Mouse (Mus musculus) CH12.LX (cell line): ENCODE measurements around the gene Med8. TPM values are rescaled to one million over a fixed set of nuclear protein-coding genes. Genes with fewer than 3 reads are reported as not detected.

ENCODE experiments used
- DNase-seq: peaks from one replicate; pipeline ENCODE4 v3.0.0-alpha.2; 2013; ENCODE audit errors: extremely low read depth
- H3K27ac ChIP-seq: 2 replicates; pipeline ENCODE4 v1.5.1; 2012; ENCODE audit warnings: low read depth, mild to moderate bottlenecking, control low read depth, moderate library complexity; ENCODE audit not compliant: insufficient read depth
- H3K27me3 ChIP-seq: replicated peaks from 2 replicates; pipeline ENCODE3; 2012; ENCODE audit warnings: inconsistent platforms
- H3K36me3 ChIP-seq, 2 experiments: replicated peaks in 1 of 2; 2 replicates each; pipeline versions ENCODE3 to v1.6.1; 2012; ENCODE audit warnings: inconsistent platforms in 1 of 2, low read length in 1 of 2, mild to moderate bottlenecking in 1 of 2, mixed read lengths in 1 of 2, moderate library complexity in 1 of 2; ENCODE audit not compliant: control insufficient read depth in 1 of 2, insufficient read depth in 1 of 2
- H3K4me1 ChIP-seq, 2 experiments: 2 replicates each; pipeline ENCODE4 v1.6.1; 2012; ENCODE audit warnings: inconsistent platforms in 1 of 2, moderate library complexity in 1 of 2; ENCODE audit not compliant: insufficient read depth in 2 of 2, control insufficient read depth in 1 of 2
- H3K4me2 ChIP-seq: 2 replicates; pipeline ENCODE4 v1.6.1; 2012; ENCODE audit warnings: low read depth, mild to moderate bottlenecking, control low read depth; ENCODE audit not compliant: poor library complexity, insufficient read depth, severe bottlenecking
- H3K4me3 ChIP-seq, 3 experiments: fragments of 150-350 bp in 1 of 3; sonication (generic) in 1 of 3; replicated peaks in 1 of 3; 2 replicates each; pipeline versions ENCODE3 to v1.5.1; 2011 to 2012; ENCODE audit warnings: low read depth in 2 of 3, low read length in 2 of 3, mild to moderate bottlenecking in 2 of 3, moderate library complexity in 2 of 3, control low read depth in 1 of 3, improper control_type of control experiment in 1 of 3, inconsistent platforms in 1 of 3, mixed read lengths in 1 of 3; ENCODE audit not compliant: poor library complexity in 1 of 3
- H3K79me2 ChIP-seq: replicated peaks from 2 replicates; pipeline ENCODE4 v1.6.1; 2012; ENCODE audit warnings: mild to moderate bottlenecking, moderate library complexity; ENCODE audit not compliant: control insufficient read depth, poor library complexity, insufficient read depth, severe bottlenecking; ENCODE audit errors: extremely low read depth
- H3K9ac ChIP-seq: 2 replicates; pipeline ENCODE4 v1.6.1; 2012; ENCODE audit warnings: low read depth, mild to moderate bottlenecking, control low read depth, moderate library complexity; ENCODE audit not compliant: insufficient read depth
- H3K9me3 ChIP-seq: replicated peaks from 2 replicates; pipeline ENCODE3; 2012; ENCODE audit warnings: low read length, inconsistent platforms, mixed read lengths
- CHD1 ChIP-seq: IDR thresholded peaks from 2 replicates; pipeline ENCODE4 v1.6.1; 2012; ENCODE audit warnings: low read depth, low read length, improper control_type of control experiment, inconsistent platforms
- CHD2 ChIP-seq: IDR thresholded peaks from 2 replicates; pipeline ENCODE4 v1.6.1; 2011; ENCODE audit warnings: low read length, improper control_type of control experiment
- CTCF ChIP-seq, 2 experiments: IDR thresholded peaks in 1 of 2; conservative IDR thresholded peaks in 1 of 2; 2 replicates each; pipeline ENCODE4 v1.5.1; 2011 to 2012; ENCODE audit warnings: low read depth in 2 of 2, low read length in 2 of 2, improper control_type of control experiment in 1 of 2, inconsistent platforms in 1 of 2, mild to moderate bottlenecking in 1 of 2, moderate library complexity in 1 of 2
- E2F4 ChIP-seq: IDR thresholded peaks from 2 replicates; pipeline ENCODE4 v1.6.1; 2011; ENCODE audit warnings: low read depth, low read length, improper control_type of control experiment; ENCODE audit not compliant: insufficient replicate concordance
- ELF1 ChIP-seq: IDR thresholded peaks from 2 replicates; pipeline ENCODE4 v1.6.1; 2014; ENCODE audit warnings: low read depth, mild to moderate bottlenecking, inconsistent platforms, low read length, improper control_type of control experiment
- GABPA ChIP-seq: IDR thresholded peaks from 2 replicates; pipeline ENCODE4 v1.6.1; 2012; ENCODE audit warnings: low read depth, low read length, improper control_type of control experiment, inconsistent platforms; ENCODE audit not compliant: insufficient replicate concordance
- HCFC1 ChIP-seq: IDR thresholded peaks from 2 replicates; pipeline ENCODE4 v1.6.1; 2012; ENCODE audit warnings: low read depth, mild to moderate bottlenecking, inconsistent platforms, low read length, improper control_type of control experiment
- JUN ChIP-seq: IDR thresholded peaks from 2 replicates; pipeline ENCODE4 v1.6.1; 2011; ENCODE audit warnings: low read depth, mild to moderate bottlenecking, low read length, improper control_type of control experiment, moderate library complexity; ENCODE audit not compliant: insufficient read depth
- KAT2A ChIP-seq: IDR thresholded peaks from 2 replicates; pipeline ENCODE4 v1.6.1; 2012; ENCODE audit warnings: low read length, improper control_type of control experiment, inconsistent platforms; ENCODE audit not compliant: insufficient replicate concordance
- MAFK ChIP-seq: IDR thresholded peaks from 2 replicates; pipeline ENCODE4 v1.6.1; 2011; ENCODE audit warnings: low read length, improper control_type of control experiment; ENCODE audit not compliant: insufficient replicate concordance
- MXI1 ChIP-seq: IDR thresholded peaks from 2 replicates; pipeline ENCODE4 v1.6.1; 2011; ENCODE audit warnings: mild to moderate bottlenecking, low read depth, low read length, improper control_type of control experiment
- NELFE ChIP-seq: IDR thresholded peaks from 2 replicates; pipeline ENCODE4 v1.6.1; 2011; ENCODE audit warnings: low read depth, low read length, improper control_type of control experiment
- PAX5 ChIP-seq: IDR thresholded peaks from 2 replicates; pipeline ENCODE4 v1.6.1; 2012; ENCODE audit warnings: low read length, inconsistent platforms, mixed read lengths
- POLR2AphosphoS2 ChIP-seq: IDR thresholded peaks from 2 replicates; pipeline ENCODE4 v1.6.1; 2011; ENCODE audit warnings: low read depth, low read length, improper control_type of control experiment
- RCOR1 ChIP-seq: conservative IDR thresholded peaks from 2 replicates; pipeline ENCODE4 v1.6.1; 2012; ENCODE audit warnings: low read depth, mild to moderate bottlenecking, inconsistent platforms, low read length, improper control_type of control experiment
- TBP ChIP-seq: conservative IDR thresholded peaks from 2 replicates; pipeline ENCODE4 v1.6.1; 2011; ENCODE audit warnings: low read depth, low read length, improper control_type of control experiment
- USF1 ChIP-seq: IDR thresholded peaks from 2 replicates; pipeline ENCODE4 v1.6.1; 2014; ENCODE audit warnings: low read depth, mild to moderate bottlenecking, inconsistent platforms, low read length, improper control_type of control experiment
- USF2 ChIP-seq: conservative IDR thresholded peaks from 2 replicates; pipeline ENCODE4 v1.6.1; 2011; ENCODE audit warnings: low read depth, low read length, improper control_type of control experiment
- ZC3H11A ChIP-seq: IDR thresholded peaks from 2 replicates; pipeline ENCODE4 v1.6.1; 2012; ENCODE audit warnings: low read depth, mild to moderate bottlenecking, inconsistent platforms, low read length, improper control_type of control experiment
- ZNF384 ChIP-seq: IDR thresholded peaks from 2 replicates; pipeline ENCODE4 v1.6.1; 2012; ENCODE audit warnings: low read depth, low read length, improper control_type of control experiment, inconsistent platforms
- dilution Hi-C: fragments of 300-500 bp; cut with MboI; formaldehyde crosslinking; loops from 2 replicates; pipeline ENCODE4 v1.14.3; 2020; ENCODE audit warnings: low sequenced_read_pairs; ENCODE audit not compliant: extremely low pct_unique_long_range_greater_than_20kb, extremely low pct_ligation_motif_present
- in situ Hi-C: fragments of 300-500 bp; cut with MboI; formaldehyde crosslinking; loops from 3 replicates; pipeline ENCODE4 v1.14.3; 2019; ENCODE audit warnings: low sequenced_read_pairs, low pct_ligation_motif_present, low pct_unique_long_range_greater_than_20kb, mixed read lengths
- polyA plus RNA-seq: library from polyadenylated mRNA; unstranded; fragments of >175 nt; gene quantifications from 2 replicates; pipeline ENCODE4 v1.2.1, GENCODE M21; 2012; ENCODE audit warnings: low read depth; ENCODE audit not compliant: insufficient read length
- total RNA-seq, 2 experiments: library from RNA; depleted of rRNA; stranded (reverse); fragments of 300-350 nt in 1 of 2; fragments of >200 nt in 1 of 2; gene quantifications; 2 replicates each; pipeline ENCODE4 v1.2.3; 2012 to 2014

Med8 gene
- total and polyA plus RNA-seq, 3 experiments = 102 to 152 (median 109) TPM

DNA sequence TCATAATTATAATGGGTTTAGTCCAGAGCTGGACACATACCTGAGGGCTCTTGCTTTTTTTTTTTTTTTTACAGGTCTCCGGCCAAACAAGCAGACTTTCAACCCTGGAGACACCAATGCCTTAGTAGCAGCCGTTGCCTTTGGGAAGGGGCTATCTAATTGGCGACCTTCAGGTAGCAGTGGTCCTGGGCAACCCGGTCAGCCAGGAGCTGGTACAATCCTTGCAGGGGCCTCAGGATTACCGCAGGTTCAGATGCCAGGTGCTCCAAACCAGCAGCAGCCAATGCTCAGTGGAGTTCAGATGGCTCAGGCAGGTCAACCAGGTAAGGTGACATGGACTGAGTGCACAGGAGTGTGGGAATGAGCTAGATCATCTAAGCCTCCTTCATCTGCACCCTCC is 4.4 kb downstream of the Med8 start:
- Histone ChIP-seq H3K79me2 (peaks cover 7% of the 10 kb centered on the region), H3K27ac (no peak overlapping the region), H3K4me3 (no peak overlapping the region), H3K27me3 (no peaks in the 10 kb centered on the region), H3K9ac (no peak overlapping the region), H3K4me2 (no peak overlapping the region), H3K4me1 (peaks cover 6 to 14% of the 10 kb centered on the region in 2 experiments), H3K9me3 (no peaks in the 10 kb centered on the region), H3K36me3 (peaks cover 66 to 81% of the 10 kb centered on the region in 2 experiments)
- TF ChIP-seq USF1 (no peak), MXI1 (no peak), KAT2A (no peak), ZC3H11A (no peak), GABPA (no peak), CHD1 (no peak), PAX5 (no peak)
- no peak for DNase-seq
- in situ Hi-C loops = no loop called here
- dilution Hi-C loops = no loop called here

DNA sequence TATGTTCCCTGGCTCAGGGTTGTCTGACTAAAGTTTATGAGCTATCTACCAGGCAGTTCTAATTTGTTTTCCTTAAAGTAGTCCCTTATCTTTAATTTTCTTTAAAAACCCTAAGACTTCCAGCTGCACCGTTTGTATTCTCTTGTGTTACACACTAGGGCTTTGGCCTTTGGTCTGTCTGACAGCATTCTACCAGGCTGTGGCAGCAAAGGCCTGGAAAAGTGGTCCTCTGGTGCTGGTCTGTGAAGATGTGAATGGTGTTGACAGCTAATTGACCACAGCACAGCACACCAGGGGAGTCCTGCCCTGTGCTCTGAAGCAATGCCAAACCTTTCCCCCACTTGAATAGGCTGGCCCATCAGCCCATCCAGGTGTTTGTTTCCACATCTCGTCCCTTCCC is 6.6 kb downstream of the Med8 start:
- Histone ChIP-seq H3K27ac (no peak overlapping the region), H3K9me3 (no peaks in the 10 kb centered on the region), H3K4me2 (no peak overlapping the region), H3K27me3 (no peaks in the 10 kb centered on the region), H3K9ac (no peak overlapping the region), H3K36me3 (peaks cover 73 to 91% of the 10 kb centered on the region in 2 experiments), H3K4me1 (peaks cover 0 to 4% of the 10 kb centered on the region in 2 experiments; a peak in 2 of 4 replicates), H3K79me2 (no peaks in the 10 kb centered on the region; the same call in 1 of the 2 replicates), H3K4me3 (no peak overlapping the region)
- dilution Hi-C loops = no loop called here
- in situ Hi-C loops = no loop called here
- DNase-seq = no peak
- no peak for TF ChIP-seq HCFC1
- peak in 1 of 2 experiments; percentile 5; a peak in 1 of 4 replicates for TF ChIP-seq CTCF (conservative IDR thresholded peaks at IDR 0.05 in 1 of 2, IDR thresholded peaks at IDR 0.05 in 1 of 2; ENCODE audit: low read depth in 2 of 2, low read length in 2 of 2)

DNA sequence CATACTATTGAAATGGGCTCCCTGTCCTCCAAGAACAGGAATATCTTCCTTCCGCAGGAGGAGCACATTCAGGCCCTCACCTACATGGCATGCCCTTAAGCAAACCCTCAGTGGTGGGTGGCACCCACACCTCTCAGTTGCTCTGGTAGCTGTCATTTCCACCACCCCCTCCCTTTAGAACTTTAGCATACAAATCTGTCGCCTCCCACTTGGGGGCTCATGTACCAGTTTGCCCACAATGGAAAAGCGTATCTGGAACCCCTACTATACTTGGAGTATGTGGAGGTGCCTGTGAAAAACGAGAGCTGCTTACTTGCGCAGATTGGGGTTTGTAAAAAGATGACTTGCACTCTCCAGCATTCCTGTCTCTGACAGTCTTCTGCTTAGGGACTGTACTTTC is 7.2 kb downstream of the Med8 start:
- H3K36me3 ChIP-seq = peaks cover 71 to 88% of the 10 kb centered on the region in 2 experiments
- no peaks in the 10 kb centered on the region for H3K9me3 ChIP-seq
- DNase-seq = no peak
- TF ChIP-seq ZNF384 (no peak), MAFK (no peak), RCOR1 (no peak), USF2 (no peak), TBP (no peak), GABPA (no peak), NELFE (no peak), ELF1 (no peak), JUN (no peak), CHD2 (no peak), E2F4 (no peak), POLR2AphosphoS2 (no peak), CTCF (conservative IDR thresholded peaks at IDR 0.05 in 1 of 2, IDR thresholded peaks at IDR 0.05 in 1 of 2; ENCODE audit: low read depth in 2 of 2, low read length in 2 of 2) (no peak)
- H3K27ac ChIP-seq = no peak overlapping the region
- dilution Hi-C loops = no loop called here
- no peak overlapping the region for H3K4me2 ChIP-seq
- in situ Hi-C loops = no loop called here
- H3K27me3 ChIP-seq = no peaks in the 10 kb centered on the region
- H3K79me2 ChIP-seq = no peaks in the 10 kb centered on the region
- H3K9ac ChIP-seq = no peak overlapping the region
- H3K4me1 ChIP-seq = no peaks in the 10 kb centered on the region
- H3K4me3 ChIP-seq = no peak overlapping the region
